Mouse (Mus musculus) ES-CJ7 (cell line): ENCODE measurements around the gene Cd300lb.
"Not testable (repeated sequence)": the region's sequence is repeated elsewhere in the genome, so short reads cannot be mapped to it uniquely, and the experiment has no call there.

Source experiments
- DNase-seq: peaks from one replicate; pipeline ENCODE4 v3.0.0; 2011; ENCODE audit warnings: low read depth, low spot score

Cd300lb gene

DNA sequence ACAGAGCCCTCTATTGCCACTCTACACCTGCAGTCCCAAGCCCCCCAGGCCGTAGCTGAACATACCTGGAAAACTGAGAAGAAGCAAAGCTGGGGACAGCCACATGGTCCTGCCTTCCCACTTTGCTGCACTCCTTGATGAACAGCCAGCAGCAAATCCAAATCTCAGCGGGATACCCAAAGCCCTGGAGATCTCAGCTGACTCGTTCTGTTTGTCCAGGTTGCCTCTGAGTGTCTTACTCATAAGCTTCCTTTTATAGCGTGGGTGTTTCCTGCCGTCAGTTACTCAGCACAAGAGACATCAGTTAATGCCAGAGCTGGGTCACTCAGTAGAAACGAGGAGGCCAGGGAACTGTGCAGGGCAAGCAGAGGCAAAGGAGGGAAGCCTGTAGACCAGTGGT lies at the start of gene Cd300lb:
TSS of gene Cd300lb (minus strand) at position 243 of the 400 bp plus-strand sequence.
- DNase-seq, result no peak

DNA sequence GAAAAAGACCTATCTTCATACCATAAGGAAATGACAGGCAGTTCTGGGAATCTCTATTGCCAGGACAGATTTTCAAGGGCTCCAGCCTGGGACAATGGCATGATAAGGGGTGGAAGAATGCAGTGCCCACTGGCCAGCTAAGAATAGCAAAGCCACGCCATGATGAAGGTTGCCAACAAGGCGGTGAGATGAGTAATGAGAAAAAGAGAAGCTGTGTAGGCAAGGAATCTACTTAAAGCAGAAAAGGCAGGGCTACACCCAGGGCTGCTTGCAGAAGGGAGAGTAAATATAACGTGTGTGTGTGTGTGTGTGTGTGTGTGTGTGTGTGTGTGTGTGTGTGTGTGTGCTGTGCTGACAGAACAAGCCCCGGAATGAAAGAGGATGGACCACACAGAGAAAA lies 47.7 kb upstream of the Cd300lb start:
- DNase-seq, result no peak

DNA sequence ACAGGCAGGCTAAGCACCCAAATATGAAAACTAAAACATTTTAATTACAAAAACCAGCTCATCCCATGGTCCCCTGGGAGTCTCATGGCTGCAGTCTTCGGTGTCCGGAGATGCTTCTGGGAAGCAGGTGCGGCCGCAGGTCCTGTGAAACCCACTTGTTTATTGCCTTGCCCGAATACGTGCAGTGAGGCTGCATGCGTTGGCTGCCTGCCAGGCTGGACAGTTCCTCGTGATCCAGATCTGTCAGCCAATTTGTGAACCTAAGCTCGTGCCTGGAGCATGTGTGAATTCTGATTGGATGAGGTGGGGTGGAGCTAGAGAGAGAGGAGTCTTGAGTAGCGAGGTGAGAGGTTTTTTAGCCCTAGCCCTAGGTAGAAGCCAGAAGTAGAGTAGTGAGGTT lies 38.5 kb upstream of the Cd300lb start:
- DNase-seq, result no peak

DNA sequence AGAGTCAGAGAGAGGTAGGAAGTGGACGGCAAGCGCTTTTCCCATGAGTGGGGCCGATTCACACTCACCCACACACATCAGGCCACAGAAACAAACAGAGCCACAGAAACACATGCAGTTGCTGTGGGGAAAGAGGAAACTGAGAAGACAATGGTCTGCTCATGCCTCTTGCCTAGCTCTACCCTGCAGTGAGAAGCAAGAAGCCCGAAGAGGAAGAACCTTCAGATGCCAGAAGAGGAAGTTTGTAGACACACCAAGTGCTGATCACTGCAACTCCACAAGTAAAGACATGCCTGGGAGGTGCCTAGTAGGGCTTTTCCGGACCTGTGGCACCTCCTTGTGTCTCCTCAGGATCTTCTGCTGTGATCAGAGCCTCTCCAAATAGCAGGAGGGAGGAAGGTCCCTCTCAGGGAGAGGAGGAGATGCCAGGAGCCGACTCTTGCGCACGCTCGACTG lies 34.6 kb upstream of the Cd300lb start, which contains the start of gene Cd300c:
TSS of gene Cd300c (minus strand) at position 406 of the 456 bp plus-strand sequence.
- no peak for DNase-seq

DNA sequence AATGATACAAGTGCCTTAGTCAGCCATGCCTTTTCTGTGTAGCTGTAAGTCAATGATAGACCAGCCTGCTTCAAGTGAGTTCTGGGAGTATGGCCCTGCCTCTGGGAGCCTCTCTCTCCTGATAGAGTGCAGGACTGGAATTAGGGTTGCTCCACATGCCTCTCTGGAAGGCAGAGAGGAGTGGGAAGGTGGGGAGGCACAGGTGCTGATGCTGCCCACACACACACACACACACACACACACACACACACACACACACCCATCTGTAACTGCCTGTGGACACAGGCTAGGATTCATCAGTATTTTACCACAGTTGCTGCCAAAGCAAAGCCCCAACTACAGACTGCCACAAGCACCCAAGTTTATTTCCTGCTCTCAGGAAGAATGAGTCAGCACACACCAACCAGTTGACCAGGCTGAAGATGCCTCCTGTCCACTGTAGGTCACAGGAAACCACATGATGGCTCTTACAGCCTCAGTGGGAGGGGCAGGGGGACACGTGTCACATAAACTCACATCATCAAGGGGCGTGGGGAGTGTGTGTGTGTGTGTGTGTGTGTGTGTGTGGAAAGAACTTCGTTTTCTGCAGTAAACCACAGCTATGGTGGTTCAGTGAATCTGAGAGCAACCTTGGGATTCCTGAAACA lies 31.1 kb upstream of the Cd300lb start:
- DNase-seq, result no peak

DNA sequence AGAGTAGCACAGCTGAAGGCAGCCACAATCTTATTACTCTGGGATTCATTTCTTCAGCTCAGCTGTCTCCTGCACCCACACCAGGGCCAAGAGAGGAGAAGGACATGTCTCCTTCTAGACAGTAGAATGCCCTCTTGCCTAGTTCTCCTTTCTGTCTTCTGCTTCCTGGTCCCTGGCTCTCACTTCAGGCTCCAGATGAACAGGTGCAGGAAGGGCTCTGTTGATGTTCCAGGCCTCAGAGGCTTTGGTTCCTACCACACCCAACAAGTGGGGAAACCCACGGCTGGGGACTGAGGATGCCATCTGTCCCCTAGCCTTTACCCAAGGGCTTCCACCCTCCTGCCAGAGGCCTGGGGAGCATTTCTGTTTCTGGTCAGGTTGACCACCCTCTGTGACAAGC lies 26.2 kb upstream of the Cd300lb start:
- no peak for DNase-seq

DNA sequence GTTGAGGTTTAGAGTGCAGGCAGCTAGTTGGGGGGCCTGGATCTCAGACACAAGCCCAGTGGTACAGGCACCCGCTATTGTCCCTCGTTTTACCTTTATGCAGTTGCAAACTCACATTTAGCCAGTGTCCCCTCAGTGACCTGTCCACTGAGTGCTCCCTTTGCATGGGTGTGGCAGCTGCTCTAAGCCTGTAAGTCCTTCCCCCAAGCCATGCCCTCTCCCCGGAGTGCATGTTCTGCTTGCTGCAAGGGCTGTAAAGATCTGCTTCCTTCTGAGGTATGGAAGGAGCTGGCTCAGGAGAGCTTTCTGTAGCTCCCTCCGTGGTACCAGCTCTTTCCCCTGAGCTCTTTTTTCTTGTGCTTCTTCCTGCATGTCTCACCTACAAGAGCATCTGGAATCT lies 595 bp downstream of the Cd300lb start:
- DNase-seq, result no peak

DNA sequence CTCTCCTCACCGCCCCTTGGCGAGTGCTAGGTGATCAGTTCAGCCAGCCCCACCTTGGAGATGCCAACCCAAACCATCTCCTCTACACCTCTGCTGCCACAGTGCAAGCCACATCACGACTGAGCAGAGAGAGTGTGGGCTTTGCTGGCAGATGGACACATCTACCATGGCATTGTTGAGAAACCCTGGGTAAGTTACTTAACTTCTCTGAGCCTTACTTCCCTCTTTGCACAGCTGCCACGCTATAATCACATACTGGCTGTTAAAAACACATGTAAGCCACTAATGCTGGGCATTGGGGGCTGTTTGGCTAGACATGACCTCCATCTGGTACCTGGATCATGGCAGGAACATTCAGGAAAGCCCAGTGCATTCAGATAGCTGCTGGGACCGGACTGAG lies 3.1 kb downstream of the Cd300lb start:
- DNase-seq, result no peak

DNA sequence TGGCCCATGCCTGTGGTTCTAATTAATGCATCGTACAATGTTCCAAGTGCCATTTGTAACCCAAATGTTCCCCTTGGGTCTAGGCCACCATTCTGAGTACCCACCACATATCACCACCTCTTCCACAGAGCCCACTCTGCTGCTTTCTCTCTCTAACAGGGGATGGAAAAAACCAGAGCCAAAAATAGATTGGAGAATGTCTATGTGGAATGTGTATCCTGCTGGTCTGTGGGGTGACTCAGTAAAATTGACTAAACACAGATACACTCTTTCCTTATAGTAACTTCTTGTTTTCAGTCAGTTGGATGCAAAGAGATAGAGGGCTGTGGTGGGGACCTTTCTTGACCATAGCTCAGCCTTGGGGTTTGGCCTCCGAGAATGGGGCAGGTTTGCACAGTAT lies 4.6 kb downstream of the Cd300lb start:
- no peak for DNase-seq

DNA sequence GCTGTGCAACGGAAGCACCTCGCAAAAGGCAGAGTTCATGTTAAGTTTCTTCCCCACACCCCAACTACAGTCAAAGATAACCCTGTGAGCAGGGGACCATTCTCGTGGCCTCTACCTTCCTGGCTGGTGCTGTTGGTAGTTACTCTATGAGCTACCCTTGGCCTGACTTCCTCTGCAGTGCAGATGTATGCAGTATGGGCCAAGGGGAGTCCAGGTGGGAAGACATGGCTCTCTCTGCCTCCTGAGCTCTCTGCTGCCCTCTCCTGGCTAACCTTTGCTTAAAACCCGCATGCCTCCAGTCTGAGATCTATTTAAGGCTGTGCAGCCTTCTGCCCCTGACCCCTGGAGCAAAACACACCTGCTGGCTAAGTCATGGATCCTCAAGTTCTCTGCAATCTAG lies 10.2 kb downstream of the Cd300lb start:
- DNase-seq, result peak; percentile 82

DNA sequence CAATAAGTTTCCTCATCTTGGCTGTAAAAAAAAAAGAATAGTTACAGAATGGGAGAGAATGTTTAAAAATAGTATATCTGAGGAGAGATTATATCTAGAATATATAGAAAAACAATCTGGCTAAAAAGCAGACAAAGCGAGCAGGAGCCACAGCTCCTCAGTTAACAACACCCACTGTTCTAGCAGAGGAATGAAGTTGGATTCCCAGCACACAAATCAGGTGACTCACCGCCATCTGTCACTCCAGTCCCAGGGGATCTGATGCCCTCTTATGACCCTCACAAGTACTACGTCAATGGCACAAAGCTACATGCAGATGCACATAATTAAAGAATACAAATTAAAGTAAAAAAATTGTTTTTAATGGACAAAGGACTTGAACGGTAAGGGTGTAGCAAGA lies 11.7 kb downstream of the Cd300lb start:
- no peak for DNase-seq

DNA sequence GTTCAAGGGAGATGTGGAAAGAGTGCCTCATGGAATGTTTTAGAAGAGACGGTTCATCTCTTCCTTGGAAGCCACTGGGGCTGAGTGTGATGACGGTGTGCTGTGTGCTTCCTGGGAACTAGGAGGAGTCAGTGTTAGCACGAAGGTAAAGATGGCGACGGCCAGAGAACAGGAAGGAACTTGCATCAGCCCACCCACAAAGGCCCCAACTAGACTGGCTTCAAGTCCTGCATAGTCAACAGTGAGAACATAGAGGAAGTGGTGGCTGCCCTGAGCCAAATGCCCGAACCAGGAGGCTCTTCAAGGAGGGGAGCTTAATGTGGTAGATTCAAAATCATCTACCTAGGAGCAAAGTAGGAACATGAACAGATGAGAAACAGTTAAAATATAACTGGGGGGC lies 17.1 kb downstream of the Cd300lb start:
- no peak for DNase-seq

DNA sequence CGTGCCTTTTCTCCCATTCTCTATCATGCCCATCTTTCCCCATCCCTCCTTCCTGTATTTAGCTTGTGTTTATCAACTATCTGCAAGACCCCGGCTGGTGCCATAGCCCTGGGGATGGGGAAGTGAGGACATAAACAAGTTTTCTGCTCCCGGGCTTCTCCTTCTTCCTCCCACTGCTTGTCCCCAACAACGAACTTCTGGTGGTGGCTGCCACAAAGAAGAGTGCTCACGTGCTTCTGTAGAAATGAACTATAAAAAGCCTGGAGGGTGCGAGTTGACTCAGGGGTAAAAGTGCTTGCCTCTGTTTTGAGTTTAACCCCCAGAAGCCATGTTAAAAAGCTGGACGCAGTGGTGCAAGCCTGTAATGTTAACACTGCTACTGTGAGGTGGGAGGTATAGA lies 19.2 kb downstream of the Cd300lb start:
- DNase-seq, result no peak

DNA sequence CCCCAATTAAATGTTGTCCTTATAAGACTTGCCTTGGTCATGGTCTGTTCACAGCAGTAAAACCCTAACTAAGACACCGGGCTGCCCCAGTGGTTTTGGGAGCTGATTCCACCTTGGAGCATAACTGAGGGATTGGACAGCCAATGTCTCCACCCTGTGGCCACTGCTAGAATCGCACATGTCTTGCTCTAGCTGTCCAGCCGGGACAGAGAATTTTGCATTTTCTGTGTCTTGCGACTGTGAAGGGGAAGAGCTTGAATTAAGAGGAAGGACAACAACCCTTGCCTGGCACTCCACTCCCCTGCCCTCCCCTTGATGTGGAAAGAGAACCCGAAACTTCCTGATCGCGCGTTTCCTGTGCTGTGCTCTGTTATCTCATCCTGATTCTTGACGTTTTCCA lies 21.3 kb downstream of the Cd300lb start:
- DNase-seq, result peak; percentile 77

DNA sequence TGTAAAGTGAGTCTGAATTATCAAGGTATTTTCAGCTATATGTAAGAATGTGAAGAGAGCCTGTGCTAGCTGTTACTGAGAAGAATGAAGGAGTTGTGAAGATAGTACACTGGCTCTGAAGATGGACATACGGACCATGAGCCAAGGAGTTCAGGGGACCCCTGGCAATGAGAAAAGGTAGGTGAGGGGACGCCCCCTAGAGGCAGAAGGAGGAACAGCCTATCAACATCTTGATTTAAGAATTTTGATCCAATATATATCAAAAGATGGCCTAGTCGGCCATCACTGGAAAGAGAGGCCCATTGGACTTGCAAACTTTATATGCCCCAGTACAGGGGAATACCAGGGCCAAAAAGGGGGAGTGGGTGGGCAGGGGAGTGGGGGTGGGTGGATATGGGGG lies 24.6 kb downstream of the Cd300lb start:
- not testable (repeated sequence) for DNase-seq

DNA sequence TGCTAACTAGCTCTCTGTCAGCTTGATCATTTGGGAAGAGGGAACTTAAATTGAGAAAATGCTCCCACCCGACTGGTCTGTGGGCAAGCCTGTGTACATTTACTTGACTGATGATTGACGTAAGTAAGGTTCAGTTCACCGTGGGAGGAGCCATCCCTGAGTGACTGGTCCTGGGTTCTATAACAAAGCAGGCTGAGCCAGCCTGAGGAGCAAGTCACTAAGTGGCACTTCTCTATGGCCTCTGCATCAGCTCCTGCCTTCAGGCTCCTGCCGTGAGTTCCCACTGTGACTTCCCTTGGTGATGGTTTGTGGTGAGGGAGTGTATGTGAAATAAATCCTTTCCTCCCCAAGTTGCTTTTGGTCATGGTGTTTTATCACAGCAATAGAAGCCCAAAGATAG lies 26.1 kb downstream of the Cd300lb start:
- no peak for DNase-seq

DNA sequence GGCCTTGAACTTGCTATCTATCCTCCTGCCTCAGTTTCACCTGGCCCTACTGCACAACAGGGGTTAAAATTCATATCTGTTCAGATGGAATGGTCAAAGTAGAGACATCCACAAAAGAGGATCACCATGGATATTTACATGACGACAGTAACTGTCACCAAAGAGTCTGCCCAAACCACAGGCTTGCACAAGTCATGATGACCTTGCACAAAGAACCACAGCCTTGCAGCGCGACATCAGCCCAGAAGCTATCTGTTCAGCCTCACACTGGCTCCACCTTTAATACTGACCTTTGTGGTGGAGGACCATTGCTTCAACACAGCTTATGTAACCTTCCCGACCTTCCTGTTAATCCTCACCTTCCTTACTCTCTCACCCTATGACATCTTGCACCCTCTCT lies 26.6 kb downstream of the Cd300lb start:
- DNase-seq, result no peak

DNA sequence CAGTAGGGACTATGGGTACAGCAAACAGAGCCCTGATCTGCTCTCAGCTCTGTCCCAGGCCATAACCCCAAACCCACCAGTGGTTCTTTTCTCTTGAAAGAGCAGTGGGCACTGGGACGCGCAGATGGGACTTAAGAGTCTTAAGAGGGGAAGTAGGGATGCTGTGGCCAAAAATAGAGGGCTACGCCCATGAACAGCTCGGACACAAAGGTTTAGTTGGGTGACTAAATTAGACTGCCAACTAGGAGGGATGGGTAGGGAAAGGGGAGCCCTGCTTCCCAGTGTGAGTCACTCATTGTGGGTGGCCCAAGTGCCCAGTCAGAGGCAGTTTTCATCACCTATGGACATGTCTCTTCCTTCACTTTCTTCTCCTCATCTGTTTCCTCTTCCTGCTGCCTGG lies 31.0 kb downstream of the Cd300lb start:
- no peak for DNase-seq

DNA sequence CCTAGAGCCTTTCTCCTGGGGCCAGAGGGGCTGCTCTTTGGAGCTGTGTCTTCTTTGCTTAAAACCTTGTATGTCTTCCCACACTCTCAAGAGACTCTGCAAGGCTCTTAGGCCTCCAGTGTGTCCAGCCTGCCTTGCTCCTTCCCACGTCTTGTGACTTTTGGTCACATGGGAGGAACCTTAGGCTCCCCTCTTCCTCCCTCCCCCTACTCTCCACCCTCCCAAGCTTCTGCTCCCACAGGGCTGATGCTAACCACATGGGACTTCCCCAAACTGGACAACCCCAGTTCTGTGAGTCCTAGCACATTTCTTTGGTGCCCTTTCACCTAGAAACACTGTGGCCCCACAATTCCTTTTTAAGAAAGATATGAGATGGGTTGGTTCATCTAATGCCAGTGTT lies 36.2 kb downstream of the Cd300lb start:
- DNase-seq, result no peak

DNA sequence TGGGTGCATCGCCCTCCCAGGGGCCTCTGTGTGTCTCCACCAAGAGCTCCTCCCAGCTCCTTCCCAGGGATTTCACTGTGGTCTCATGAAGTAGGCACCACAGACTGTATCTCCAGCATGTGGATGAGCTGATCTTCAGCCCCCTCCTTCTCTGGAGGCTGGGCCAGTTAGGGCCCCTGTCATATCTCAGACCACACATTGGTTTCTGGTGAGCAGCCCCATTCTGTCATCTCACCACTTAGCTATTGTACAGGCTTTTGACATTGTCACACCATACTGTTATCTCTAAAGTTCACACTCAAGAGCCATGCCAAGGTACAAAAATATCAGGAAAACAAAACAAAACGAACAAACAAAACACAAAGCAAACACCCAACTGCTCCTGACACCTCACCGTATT lies 38.1 kb downstream of the Cd300lb start:
- no peak for DNase-seq

DNA sequence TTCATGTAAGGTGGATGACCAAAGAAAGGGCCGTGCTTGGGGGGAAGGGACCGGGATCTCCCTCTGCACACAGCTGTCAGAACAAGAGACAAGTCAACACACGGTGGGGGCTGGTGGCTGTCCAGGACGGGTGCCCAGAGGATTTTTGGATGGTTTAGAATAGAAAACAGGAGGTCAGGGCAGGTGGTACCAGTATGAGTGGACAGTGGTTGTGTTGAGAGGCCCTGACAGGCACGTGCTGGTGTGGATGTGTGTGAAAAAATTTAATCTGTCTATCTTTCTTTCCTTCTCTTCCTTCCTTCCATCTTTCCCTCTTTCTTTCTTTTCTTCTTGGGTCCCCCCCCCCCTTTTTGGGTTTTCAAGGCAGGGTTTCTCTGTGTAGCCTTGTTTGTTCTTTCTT lies 43.6 kb downstream of the Cd300lb start:
- no peak for DNase-seq

DNA sequence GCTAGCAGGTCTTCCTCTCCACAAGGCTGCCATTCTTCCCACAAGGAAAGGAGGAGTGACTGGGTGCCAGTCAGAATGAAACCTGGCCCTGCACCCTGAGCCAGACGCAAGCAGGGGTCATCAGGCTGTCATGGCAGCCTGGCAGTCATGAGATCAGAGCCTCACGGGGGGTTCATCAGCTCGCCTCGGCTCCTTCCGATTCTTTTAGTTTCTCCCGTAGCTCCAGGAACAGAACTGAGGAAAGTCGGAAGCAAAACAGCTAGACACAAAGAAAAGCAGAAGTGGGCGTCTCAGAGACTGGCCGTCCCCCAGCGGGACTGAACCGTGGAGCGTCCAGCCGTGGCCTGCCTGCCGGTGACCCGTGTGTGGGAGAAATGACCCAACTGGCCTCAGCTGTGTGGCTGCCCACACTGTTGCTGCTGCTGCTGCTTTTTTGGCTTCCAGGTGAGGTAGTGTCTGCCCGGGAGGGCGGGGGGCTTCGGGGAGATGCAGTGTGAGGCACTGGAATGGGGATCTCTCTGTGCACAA lies 44.1 kb downstream of the Cd300lb start, which contains the start of gene Cd300a:
TSS of gene Cd300a (plus strand) at position 51 of the 528 bp plus-strand sequence.
- DNase-seq, result no peak

DNA sequence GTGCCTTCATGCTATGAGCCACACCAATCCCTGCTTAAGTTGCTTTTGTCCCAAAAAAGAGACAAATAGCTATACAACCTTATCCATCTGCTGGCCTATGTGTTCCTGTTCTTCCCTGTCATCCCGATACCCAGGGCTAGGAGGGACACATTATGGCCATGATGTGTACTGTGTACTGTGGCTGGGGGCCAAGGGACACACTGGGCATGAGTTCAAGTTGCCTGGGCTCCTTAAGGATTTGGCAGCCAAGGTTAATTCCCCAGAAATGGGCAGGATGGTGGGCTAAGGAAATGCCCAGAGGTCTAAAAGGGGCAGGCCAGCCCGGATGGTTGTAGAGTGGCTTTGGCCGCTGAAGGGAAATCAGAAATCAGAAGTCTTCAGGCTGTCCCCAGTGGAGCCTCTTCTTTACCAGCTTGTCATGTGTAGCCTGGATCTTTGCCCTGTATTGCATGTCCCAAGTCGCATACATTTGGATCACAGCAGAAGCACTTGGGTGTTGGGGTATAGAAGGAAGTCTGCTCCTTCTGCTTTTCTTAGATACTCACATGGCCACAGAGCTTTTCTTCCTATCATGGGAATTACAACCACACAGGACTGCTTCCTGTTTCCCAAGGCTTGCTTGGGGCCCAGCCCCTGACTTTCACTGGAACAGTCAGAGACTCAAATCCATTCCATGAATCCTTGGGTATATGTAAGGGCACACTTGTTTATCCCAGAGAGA lies 49.6 kb downstream of the Cd300lb start:
- DNase-seq, result no peak
